ENCODE assay signal across 8 mouse cellular contexts in the genomic region with DNA sequence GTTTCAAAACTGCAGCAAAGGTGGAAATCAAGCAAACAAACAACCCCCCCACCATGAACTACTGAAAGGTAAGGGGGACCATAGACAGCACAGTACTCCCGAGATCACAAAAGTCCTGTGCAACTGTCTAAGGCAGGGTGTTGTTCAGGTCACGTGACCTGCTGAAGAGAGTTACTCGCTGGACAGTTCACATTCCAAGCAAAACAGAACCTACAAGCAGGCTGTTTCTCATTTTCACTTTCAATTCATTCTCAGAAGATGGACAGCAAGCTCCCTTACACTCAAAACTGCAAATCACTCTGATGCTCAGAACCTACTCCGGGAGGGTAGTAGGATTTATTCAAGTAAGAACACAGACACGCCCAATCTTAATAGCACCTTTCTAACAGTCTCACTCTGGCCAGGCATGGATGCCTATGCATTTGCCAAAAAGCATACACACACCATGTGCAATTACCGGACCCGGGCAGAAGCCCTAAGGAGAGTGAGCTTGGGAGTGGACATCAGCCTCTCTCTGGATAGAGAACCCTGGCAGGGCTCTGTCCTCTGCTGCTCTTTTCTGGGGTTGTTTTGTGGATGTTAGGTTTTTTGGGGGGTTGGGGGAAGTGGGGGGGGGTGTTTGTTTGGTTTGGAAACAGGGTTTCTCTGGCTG. TPM values are rescaled to one million over a fixed set of nuclear protein-coding genes. Genes with fewer than 3 reads are reported as not detected.
DNase-seq lines count a peak whose midpoint lies in the region; ATAC-seq and TF ChIP-seq lines count a peak whose summit lies in the region.
"Had no signal": no experiment of that assay in that cellular context is flagged by ENCODE, and none has a peak within 500 bp of the region (broad histone marks: within the 10 kb centered on the region; RNA-seq: fewer than 3 reads in every experiment).

No protein-coding gene starts in this region.

- H3K79me2 ChIP-seq in liver, adult 2 months (ENCODE audit: control insufficient read depth, insufficient read depth, low read length): peaks cover 37% of the 10 kb centered on the region

- no peaks in the 10 kb centered on the region for H3K36me3 ChIP-seq in liver, adult 2 months (ENCODE audit: control insufficient read depth, insufficient read depth, low read length)
- H3K36me3 ChIP-seq in neural tube, embryonic 14.5 days (ENCODE audit: control insufficient read depth, insufficient read depth, low read length): no peaks in the 10 kb centered on the region

- peak overlapping the region; percentile 2; the same call in 1 of the 2 replicates for H3K9ac ChIP-seq in liver, adult 2 months (ENCODE audit: low read depth, low read length)
- H3K9ac ChIP-seq in neural tube, embryonic 14.5 days (replicated peaks; ENCODE audit: low read depth, low read length): no peak overlapping the region
- H3K9ac ChIP-seq: lung, embryonic 14.5 days had no signal

- H3K27me3 ChIP-seq in liver, adult 2 months (ENCODE audit: control insufficient read depth, insufficient read depth, low read length): no peaks in the 10 kb centered on the region
- H3K27me3 ChIP-seq in neural tube, embryonic 14.5 days (ENCODE audit: control insufficient read depth, insufficient read depth, low read length): no peaks in the 10 kb centered on the region

- no peaks in the 10 kb centered on the region for H3K9me3 ChIP-seq in neural tube, embryonic 14.5 days (ENCODE audit: control insufficient read depth, low read length)

- no peak overlapping the region; the same call in 1 of the 2 replicates for H3K4me3 ChIP-seq in liver, adult 2 months (ENCODE audit: insufficient read depth, low read depth, low read length)
- H3K4me3 ChIP-seq in brown adipose tissue, adult 24 weeks (ENCODE audit: insufficient read depth, low read depth, low read length): peak overlapping the region; percentile 22
- H3K4me3 ChIP-seq in neural tube, embryonic 14.5 days (ENCODE audit: low read depth, low read length): no peak overlapping the region

- TF ChIP-seq POLR2A in liver, adult 2 months (IDR thresholded peaks at IDR 0.05; ENCODE audit: extremely low read depth, insufficient read depth, low read length): no peak

- H3K4me2 ChIP-seq in neural tube, embryonic 14.5 days (ENCODE audit: low read depth, low read length): peak overlapping the region; percentile 66; the same call in 1 of the 2 replicates

- no peak for TF ChIP-seq CTCF in liver, adult 2 months (IDR thresholded peaks at IDR 0.05; ENCODE audit: low read depth, low read length)

- no peak for ATAC-seq in neural tube, embryonic 14.5 days (ENCODE audit: low read depth)

- peak; percentile 58 for DNase-seq in liver, adult 2 months (ENCODE audit: extremely low read depth, low read depth, low spot score)
- no peak for DNase-seq in liver
- peak; percentile 31 for DNase-seq in induced T-regulatory cell, adult 2 months (ENCODE audit: low read depth)
- DNase-seq in embryo, embryonic 10.5 days (ENCODE audit: low spot score): no peak
- DNase-seq in layer of hippocampus, adult 18-20 months (ENCODE audit: low spot score in 2 of 2): no peak
- DNase-seq: lung, embryonic 14.5 days had no signal

- H3K27ac ChIP-seq in liver, adult 2 months (replicated peaks; ENCODE audit: insufficient read depth, low read depth, low read length): no peak overlapping the region
- H3K27ac ChIP-seq in brown adipose tissue, adult 24 weeks (replicated peaks; ENCODE audit: low read depth, low read length): no peak overlapping the region
- no peak overlapping the region for H3K27ac ChIP-seq in neural tube, embryonic 14.5 days (ENCODE audit: low read depth, low read length)

- H3K4me1 ChIP-seq in liver, adult 2 months (ENCODE audit: control insufficient read depth, insufficient read depth, low read length): peaks cover 17% of the 10 kb centered on the region
- peaks cover 18% of the 10 kb centered on the region for H3K4me1 ChIP-seq in brown adipose tissue, adult 24 weeks (ENCODE audit: control insufficient read depth, insufficient read depth, insufficient read length, low read length)
- peaks cover 20% of the 10 kb centered on the region for H3K4me1 ChIP-seq in neural tube, embryonic 14.5 days (ENCODE audit: control insufficient read depth, insufficient read depth, low read length)

- WGBS in liver, adult 2 months: 36% methylated on average over 7 of the region's 7 CpGs
- whole genome bisulfite sequencing in neural tube, embryonic 14.5 days: 75% methylated on average over 7 of the region's 7 CpGs

RNA-seq across cellular contexts. Expression of gene Usp12, which starts 2.5 kb away (rescaled TPM):
- total RNA-seq in liver, adult 2 months (2014; rRNA removed): 16.3 and 16.5 TPM in 2 replicates
- 6.7 and 6.9 TPM in 2 replicates for polyA plus RNA-seq in liver, adult 2 months (2012; rRNA removed)
- polyA plus RNA-seq in brown adipose tissue, adult 24 weeks (2012; ENCODE audit: insufficient read depth, insufficient read length, missing spikeins): 11.1 and 24.9 TPM in 2 replicates
- polyA plus RNA-seq in neural tube, embryonic 14.5 days (2014; fragmentation: Nextera tagmentation; extraction: Ambion mirVana): 11.5 and 15.0 TPM in 2 replicates
- total RNA-seq in layer of hippocampus, adult 18-20 months (2021): 10 to 100 TPM; 57.2 to 57.9 TPM

RNA-seq across cellular contexts. Expression of gene Rpl21, which starts 40.4 kb away (rescaled TPM):
- total RNA-seq in liver, adult 2 months (2014; rRNA removed): 147 and 154 TPM in 2 replicates
- 24.5 and 28.3 TPM in 2 replicates for polyA plus RNA-seq in liver, adult 2 months (2012; rRNA removed)
- 55.2 and 82.1 TPM in 2 replicates for polyA plus RNA-seq in brown adipose tissue, adult 24 weeks (2012; ENCODE audit: insufficient read depth, insufficient read length, missing spikeins)
- 380 TPM in 2 replicates for polyA plus RNA-seq in neural tube, embryonic 14.5 days (2014; fragmentation: Nextera tagmentation; extraction: Ambion mirVana)
- 100 to 1,000 TPM; 206 to 211 TPM for total RNA-seq in layer of hippocampus, adult 18-20 months (2021)

RNA-seq across cellular contexts. Expression of gene Rasl11a, which starts 52.6 kb away (rescaled TPM):
- total RNA-seq in liver, adult 2 months (2014; rRNA removed): 0.67 TPM in 1 of 2 replicates, not detected in the other
- 0.52 and 0.87 TPM in 2 replicates for polyA plus RNA-seq in liver, adult 2 months (2012; rRNA removed)
- 1.5 and 5.1 TPM in 2 replicates for polyA plus RNA-seq in brown adipose tissue, adult 24 weeks (2012; ENCODE audit: insufficient read depth, insufficient read length, missing spikeins)
- polyA plus RNA-seq in neural tube, embryonic 14.5 days (2014; fragmentation: Nextera tagmentation; extraction: Ambion mirVana): 8.9 and 9.1 TPM in 2 replicates
- total RNA-seq in layer of hippocampus, adult 18-20 months (2021): 10 to 100 TPM; 12.8 to 18.5 TPM

Comparison
In these comparisons a context has a peak if more than half of its experiments do, and no peak if none do; other contexts are left out.
1. DNase-seq: peak in liver, adult 2 months (single experiment) and induced T-regulatory cell, adult 2 months (single experiment); none in liver (single experiment), embryo, embryonic 10.5 days (single experiment) and layer of hippocampus, adult 18-20 months (0 of 2).